Mouse (Mus musculus) ovary, adult 10 weeks (tissue): ENCODE data around the gene Ifna12. TPM values are rescaled to one million over a fixed set of nuclear protein-coding genes. Genes with fewer than 3 reads are reported as not detected.

Experiments
- polyA plus RNA-seq: library from polyadenylated mRNA; stranded (reverse); fragments of 350-450 nt; fragmentation: Illumina TruSeq; extraction: RNeasy Lipid Tissue Mini Kit (QIAGEN cat#74804); gene quantifications from one replicate; pipeline ENCODE4 v1.2.3, GENCODE M21; 2014

Ifna12 gene
- not detected for polyA plus RNA-seq

DNA sequence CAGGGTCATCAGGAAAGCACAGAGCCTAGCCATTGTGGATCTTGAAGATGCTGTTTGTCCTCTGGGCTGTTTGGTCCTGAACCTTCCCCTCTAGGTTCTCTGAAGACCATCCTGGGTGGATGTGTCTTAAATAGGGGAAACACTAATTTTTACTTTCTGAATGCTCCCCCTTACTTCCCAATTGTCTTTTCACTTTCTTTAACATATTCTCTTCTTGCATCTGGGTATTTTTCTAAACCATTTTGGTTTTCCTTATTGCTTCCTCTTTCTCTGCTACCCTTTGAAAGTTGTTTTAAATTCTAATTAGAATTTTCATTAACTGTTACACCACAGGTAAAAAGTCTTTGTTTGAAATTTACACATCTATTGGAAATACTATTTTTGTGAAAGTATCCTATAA is at the start of gene Ifna12:
Ifna12 (minus strand) TSS at position 101 of the 400 bp plus-strand sequence.

DNA sequence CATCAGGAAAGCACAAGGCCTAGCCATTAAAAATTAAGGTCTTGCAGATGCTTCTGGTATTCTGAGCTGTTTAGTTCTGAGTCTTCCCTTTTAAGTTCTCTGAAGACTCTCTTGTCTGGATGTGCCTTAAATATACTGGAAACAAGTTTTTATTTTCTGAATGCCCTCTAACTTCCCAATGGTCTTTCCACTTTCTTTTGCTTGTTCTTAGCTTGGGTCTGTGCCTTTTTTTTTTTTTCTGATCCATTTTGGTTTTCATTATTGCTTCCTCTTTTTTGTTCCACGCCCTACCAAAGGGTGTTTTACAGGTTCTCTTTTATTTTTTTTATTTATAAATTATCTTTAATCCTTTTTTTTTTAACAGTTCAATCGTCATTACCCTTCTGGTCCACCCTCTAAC is 41.2 kb upstream of the Ifna12 start, which contains the start of gene Ifna13:
Ifna13 (minus strand) TSS at position 101 of the 400 bp plus-strand sequence.

DNA sequence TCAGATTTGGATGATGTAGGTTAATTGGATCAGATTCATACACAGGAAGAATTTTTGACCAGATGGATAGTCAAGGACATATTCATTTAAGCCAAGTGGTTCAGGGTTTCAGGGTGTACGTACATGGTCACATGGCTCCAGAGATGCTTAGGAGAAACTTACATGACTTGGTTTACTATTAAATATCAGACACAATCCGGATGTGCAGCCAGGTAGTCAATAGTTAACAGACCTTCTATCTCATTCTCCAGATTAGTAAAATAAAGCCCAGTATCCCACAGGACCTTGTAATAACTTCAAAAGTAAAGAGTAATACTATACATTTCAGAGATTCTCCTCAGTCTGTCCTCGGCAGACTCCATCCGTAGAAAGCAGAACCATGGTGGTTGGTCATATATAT is 31.1 kb upstream of the Ifna12 start, which contains the start of gene C87499:
C87499 (minus strand) TSS at position 101 of the 400 bp plus-strand sequence.

DNA sequence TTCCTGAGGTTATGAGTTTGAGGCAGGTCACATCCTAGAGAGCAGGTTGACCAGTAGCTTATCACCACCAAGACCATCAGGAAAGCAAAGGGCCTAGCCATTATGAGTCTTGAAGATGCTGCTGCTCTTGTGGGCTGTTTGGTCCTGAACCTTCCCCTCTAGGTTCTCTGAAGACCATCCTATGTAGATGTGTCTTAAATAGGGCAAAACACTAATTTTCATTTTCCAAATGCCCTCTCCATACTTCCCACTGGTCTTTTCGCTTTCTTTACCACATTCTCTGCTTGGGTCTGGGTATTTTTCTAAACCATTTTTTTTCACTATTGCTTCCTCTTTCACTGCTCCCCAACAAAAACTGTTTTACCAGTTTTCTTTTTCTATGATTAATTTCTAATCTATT is 10.9 kb downstream of the Ifna12 start, which contains the start of gene Ifna9:
Ifna9 (minus strand) TSS at position 101 of the 400 bp plus-strand sequence.

DNA sequence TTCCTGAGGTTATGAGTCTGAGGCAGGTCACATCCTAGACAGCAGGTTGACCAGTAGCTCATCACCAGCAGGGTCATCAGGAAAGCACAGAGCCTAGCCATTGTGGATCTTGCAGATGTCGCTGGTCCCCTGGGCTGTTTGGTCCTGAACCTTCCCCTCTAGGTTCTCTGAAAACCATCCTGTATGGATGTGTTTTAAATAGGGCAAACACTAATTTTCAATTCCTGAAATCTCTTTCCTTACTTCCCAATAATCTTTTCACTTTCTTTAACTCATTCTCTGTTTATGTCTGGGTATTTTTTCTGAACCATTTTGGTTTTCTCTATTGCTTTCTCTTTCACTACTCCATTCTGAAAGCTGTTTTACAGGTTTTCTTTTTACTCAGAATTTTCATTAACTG is 31.5 kb downstream of the Ifna12 start, which contains the start of gene Ifna14:
Ifna14 (minus strand) TSS at position 101 of the 400 bp plus-strand sequence.

DNA sequence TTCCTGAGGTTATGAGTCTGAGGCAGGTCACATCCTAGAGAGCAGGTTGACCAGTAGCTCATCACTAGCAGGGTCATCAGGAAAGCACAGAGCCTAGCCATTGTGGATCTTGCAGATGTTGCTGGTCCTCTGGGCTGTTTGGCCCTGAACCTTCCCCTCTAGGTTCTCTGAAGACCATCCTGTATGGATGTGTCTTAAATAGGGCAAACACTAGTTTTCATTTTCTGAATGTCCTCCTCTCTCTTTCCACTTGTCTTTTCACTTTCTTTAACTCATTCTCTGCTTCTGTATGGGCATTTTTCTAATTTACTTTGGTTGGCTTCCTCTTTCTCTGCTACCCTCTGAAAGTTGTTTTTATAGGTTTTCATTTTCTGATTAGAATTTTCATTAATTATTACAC is 45.0 kb downstream of the Ifna12 start, which contains the start of gene Ifna15:
Ifna15 (minus strand) TSS at position 101 of the 400 bp plus-strand sequence.

Other genes with a start within 250 kb of the Ifna12 start
- 49.0 TPM for gene Hacd4, start 164.4 kb downstream of the Ifna12 start, polyA plus RNA-seq
- gene Ifnb1, start 80.6 kb downstream of the Ifna12 start, polyA plus RNA-seq: not detected
- not detected for gene Ifna15, start 45.1 kb downstream of the Ifna12 start, polyA plus RNA-seq
- not detected for gene Ifna14, start 31.6 kb downstream of the Ifna12 start, polyA plus RNA-seq
- not detected for gene Ifna9, start 11.0 kb downstream of the Ifna12 start, polyA plus RNA-seq
- 24.0 TPM for gene C87499, start 31.0 kb upstream of the Ifna12 start, polyA plus RNA-seq
- not detected for gene Ifna13, start 41.1 kb upstream of the Ifna12 start, polyA plus RNA-seq
- gene Ifna16, start 73.5 kb upstream of the Ifna12 start, polyA plus RNA-seq: not detected
- not detected for gene Ifna2, start 80.5 kb upstream of the Ifna12 start, polyA plus RNA-seq
- not detected for gene Ifnab, start 88.0 kb upstream of the Ifna12 start, polyA plus RNA-seq
- not detected for gene Gm26566, start 118.4 kb upstream of the Ifna12 start, polyA plus RNA-seq
- 236 TPM for gene Klhl9, start 119.1 kb upstream of the Ifna12 start, polyA plus RNA-seq
- gene Gm13271, start 151.5 kb upstream of the Ifna12 start, polyA plus RNA-seq: not detected
- not detected for gene Gm13283, start 156.7 kb upstream of the Ifna12 start, polyA plus RNA-seq
- not detected for gene Gm13290, start 170.5 kb upstream of the Ifna12 start, polyA plus RNA-seq
- not detected for gene Gm13289, start 173.5 kb upstream of the Ifna12 start, polyA plus RNA-seq
- not detected for gene Gm13272, start 176.5 kb upstream of the Ifna12 start, polyA plus RNA-seq
- not detected for gene Ifnz, start 178.8 kb upstream of the Ifna12 start, polyA plus RNA-seq
- not detected for gene Gm13276, start 182.3 kb upstream of the Ifna12 start, polyA plus RNA-seq
- gene Gm13277, start 185.3 kb upstream of the Ifna12 start, polyA plus RNA-seq: not detected
- gene Gm13278, start 188.2 kb upstream of the Ifna12 start, polyA plus RNA-seq: not detected
- not detected for gene Gm13275, start 191.1 kb upstream of the Ifna12 start, polyA plus RNA-seq
- not detected for gene Gm13279, start 194.0 kb upstream of the Ifna12 start, polyA plus RNA-seq
- gene Gm13285, start 196.3 kb upstream of the Ifna12 start, polyA plus RNA-seq: not detected
- not detected for gene Gm13287, start 199.9 kb upstream of the Ifna12 start, polyA plus RNA-seq
- not detected for gene Gm13288, start 202.2 kb upstream of the Ifna12 start, polyA plus RNA-seq
- not detected for gene Ifna7, start 212.9 kb upstream of the Ifna12 start, polyA plus RNA-seq
- gene Ifna11, start 216.6 kb upstream of the Ifna12 start, polyA plus RNA-seq: not detected
- gene Ifna6, start 224.0 kb upstream of the Ifna12 start, polyA plus RNA-seq: not detected
- gene Ifna5, start 232.1 kb upstream of the Ifna12 start, polyA plus RNA-seq: not detected
- gene Ifna4, start 238.5 kb upstream of the Ifna12 start, polyA plus RNA-seq: not detected
- gene Ifna1, start 246.7 kb upstream of the Ifna12 start, polyA plus RNA-seq: not detected